Mouse (Mus musculus): ENCODE measurements at regions not wholly inside any gene's neighbourhood (a gene's known extent, or its start where the extent isn't known, plus 50 kb on each side); places are given as distances from the start of the nearest gene placed in this dataset.

DNA sequence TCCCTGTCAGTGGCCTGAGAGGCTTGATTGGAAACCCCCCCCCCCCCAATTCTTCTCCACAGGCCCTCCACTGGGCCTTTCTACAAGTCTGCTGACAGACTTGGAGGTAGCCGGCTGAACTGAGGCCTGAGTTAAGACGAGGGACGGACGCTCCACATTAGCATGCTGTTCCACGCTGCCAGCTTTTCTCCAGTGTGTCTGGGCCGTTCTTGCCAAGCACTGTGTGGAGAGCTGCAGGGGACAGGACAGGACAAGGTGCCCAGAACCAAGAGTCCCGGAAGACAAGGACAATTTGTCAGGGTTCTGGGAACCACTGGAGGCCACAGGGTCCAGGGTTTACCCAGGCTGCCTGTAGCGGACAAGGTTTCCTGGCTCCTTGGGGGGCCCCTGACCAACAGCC lies 261.9 kb downstream of the Bcor start:
- no peak for DNase-seq (ENCODE audit: low read depth in 2 of 2, low spot score in 2 of 2)

GRCm38 (mm10) chrX:11899051-11899450 lies 261.1 kb downstream of the Bcor start:
- DNase-seq (ENCODE audit: low read depth in 2 of 2, low spot score in 2 of 2): no peak

- DNase-seq (ENCODE audit: low read depth in 2 of 2, low spot score in 2 of 2): no peak
These were observed 260.2 kb downstream of the Bcor start for GRCm38 (mm10) chrX:11899914-11900313.

DNA sequence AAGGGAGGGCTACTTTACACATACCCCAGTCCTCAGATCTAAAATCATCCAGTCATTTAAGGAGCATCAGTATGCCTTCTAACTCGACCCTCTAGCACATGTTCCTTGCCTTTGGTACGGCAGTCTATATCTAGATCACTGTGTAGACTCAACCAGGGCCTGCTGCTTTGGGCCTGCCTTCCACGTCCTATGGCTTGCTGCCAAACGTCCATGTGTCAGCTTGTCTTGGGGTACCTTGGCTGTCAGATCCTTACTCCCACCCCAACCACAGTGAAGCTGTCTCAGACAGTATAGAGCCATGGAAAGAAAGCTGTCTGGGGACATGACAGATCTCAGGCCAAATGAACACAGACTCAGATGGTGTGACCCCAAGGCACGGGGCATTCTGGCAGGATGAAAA lies 258.4 kb downstream of the Bcor start:
- no peak for DNase-seq (ENCODE audit: low read depth in 2 of 2, low spot score in 2 of 2)

DNA sequence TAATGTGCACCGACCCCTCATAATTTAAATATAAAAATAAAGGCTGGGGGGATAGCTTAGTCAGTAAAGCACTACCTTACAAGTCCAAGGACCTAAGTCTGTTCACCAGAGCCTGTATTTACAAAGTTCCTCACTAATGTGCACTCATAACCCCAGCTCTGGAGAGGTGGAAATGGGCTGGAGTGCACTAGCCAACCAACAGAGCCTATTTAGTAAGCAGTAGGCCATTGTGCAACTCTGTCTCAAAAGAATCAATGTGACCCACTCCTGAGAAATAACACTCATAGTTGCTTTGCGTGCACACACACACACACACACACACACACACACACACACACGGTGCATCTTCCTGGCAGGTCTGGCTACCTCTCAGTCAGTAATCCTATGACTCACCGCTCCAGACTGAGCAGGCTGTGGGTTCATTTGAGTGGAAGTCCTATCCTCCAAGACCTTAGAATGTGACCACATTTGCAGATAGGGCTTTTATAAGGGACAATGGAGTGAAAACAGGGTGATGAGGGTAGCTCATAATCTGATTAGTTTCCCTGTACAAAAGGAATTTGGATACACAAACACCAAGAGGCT lies 256.9 kb downstream of the Bcor start:
- DNase-seq (ENCODE audit: low read depth in 2 of 2, low spot score in 2 of 2): no peak

DNA sequence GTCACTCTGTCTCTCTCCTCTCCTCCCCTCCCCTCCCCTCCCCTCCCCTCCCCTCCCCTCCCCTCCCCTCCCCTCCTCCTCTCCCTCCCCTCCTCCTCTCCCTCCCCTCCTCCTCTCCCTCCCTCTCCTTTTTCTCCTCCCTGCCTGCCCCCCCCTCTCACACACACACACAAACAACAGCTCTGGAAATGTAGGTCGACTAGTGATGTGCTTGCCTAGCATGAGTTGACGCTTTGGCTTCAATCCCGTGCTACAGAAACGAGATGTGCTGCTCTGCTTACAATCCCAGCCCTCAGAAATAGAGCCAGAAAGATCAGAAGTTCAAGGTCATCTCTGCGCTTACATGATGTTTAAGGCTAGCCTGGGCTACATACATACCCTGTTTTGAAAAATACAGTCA lies 254.9 kb downstream of the Bcor start:
- no peak for DNase-seq (ENCODE audit: low read depth in 2 of 2, low spot score in 2 of 2)

GRCm38 (mm10) chrX:11907167-11907566 lies 253.0 kb downstream of the Bcor start:
- no peak for DNase-seq (ENCODE audit: low read depth in 2 of 2, low spot score in 2 of 2)

GRCm38 (mm10) chrX:11915984-11916383 lies 244.2 kb downstream of the Bcor start:
- DNase-seq (ENCODE audit: low read depth in 2 of 2, low spot score in 2 of 2): no peak

GRCm38 (mm10) chrX:11920231-11920630 lies 239.9 kb downstream of the Bcor start:
- DNase-seq (ENCODE audit: low read depth in 2 of 2, low spot score in 2 of 2): no peak

- DNase-seq (ENCODE audit: low read depth in 2 of 2, low spot score in 2 of 2): no peak
These were observed 235.4 kb downstream of the Bcor start for GRCm38 (mm10) chrX:11924639-11925302.

- no peak for DNase-seq (ENCODE audit: low read depth in 2 of 2, low spot score in 2 of 2)
These were observed 233.2 kb downstream of the Bcor start for GRCm38 (mm10) chrX:11926868-11927535.

- DNase-seq (ENCODE audit: low read depth in 2 of 2, low spot score in 2 of 2): no peak
These were observed 230.7 kb downstream of the Bcor start for GRCm38 (mm10) chrX:11929448-11929847.

DNA sequence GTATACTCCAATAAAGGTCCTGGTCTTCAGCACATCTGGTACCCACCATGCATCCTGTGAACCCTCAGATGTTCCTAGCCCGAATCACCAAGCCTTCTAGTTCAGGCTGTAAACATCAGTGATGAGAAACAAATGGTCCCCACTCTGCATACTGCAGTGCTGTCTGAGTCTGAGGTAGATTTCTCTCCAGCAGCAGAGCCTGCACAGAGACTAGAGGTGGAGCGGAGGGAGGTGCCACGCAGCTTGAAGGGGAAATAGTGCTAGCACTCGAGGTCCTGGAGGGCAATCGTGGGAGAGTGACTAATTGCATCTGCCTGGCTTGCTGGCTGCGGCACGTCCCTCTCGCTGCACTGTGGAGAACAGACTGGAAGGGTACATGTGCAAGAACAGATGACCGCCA lies 228.7 kb downstream of the Bcor start:
- no peak for DNase-seq (ENCODE audit: low read depth in 2 of 2, low spot score in 2 of 2)

GRCm38 (mm10) chrX:11935337-11935736 lies 224.8 kb downstream of the Bcor start:
- DNase-seq (ENCODE audit: low read depth in 2 of 2, low spot score in 2 of 2): no peak

DNA sequence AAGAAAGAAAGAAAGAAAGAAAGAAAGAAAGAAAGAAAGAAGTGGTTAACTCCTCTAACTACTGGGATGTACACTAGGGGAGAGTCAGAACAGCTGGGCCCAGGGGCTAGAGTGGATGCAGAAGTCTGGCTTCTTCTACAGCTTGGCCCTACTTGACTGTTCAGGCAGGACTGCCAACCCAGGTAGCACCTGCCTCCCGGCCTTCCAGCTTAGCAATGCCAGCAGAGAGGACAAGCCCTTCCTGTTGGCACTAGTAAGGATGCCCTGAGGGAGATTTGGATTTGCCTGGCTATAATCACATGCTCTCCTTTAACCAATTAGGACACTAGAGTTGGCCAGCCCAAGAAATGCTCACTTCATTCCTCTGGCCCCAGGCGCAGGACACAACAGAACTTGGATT lies 219.9 kb downstream of the Bcor start:
- DNase-seq (ENCODE audit: low read depth in 2 of 2, low spot score in 2 of 2): no peak

DNA sequence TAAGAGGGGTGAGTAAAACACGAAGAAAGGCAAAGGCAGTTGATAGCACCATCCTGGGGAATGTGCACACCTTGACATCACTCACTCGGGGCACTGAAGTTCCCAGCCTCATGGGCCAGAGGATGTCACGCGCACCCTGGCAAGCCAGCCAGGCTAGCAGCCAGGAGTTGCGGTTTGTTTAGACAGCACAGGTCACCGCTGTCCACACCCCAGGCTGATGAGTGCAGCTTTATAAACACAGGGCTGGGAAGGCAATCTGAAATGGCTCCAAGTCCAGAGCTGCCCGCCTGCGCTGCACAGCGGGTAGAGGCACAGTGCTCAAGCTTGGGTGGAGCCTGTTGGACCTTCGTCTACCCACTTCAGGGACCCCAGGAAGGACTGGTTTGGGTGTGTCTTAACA lies 216.8 kb downstream of the Bcor start:
- no peak for DNase-seq (ENCODE audit: low read depth in 2 of 2, low spot score in 2 of 2)

GRCm38 (mm10) chrX:11944574-11944973 lies 215.6 kb downstream of the Bcor start:
- DNase-seq (ENCODE audit: low read depth in 2 of 2, low spot score in 2 of 2): no peak

DNA sequence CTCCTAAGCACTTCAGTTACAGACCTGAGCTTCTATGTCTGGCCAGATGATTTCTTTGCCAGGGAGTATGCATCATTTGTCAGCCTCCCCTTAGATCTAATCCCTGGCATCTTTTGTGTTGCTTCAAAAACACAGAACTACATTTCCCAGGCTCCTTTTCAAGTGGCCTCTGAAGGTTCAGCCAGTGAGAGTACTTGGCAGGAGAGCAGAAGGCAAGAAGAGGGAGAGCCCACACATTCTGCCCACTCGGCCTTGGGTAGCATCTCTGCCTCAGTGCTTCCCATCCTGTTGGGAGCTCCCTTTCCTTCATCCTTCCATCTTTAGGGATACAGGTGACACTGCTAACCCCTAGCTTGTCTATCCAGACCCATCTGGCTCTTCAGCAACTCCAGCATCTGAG lies 214.9 kb downstream of the Bcor start:
- no peak for DNase-seq (ENCODE audit: low read depth in 2 of 2, low spot score in 2 of 2)

DNA sequence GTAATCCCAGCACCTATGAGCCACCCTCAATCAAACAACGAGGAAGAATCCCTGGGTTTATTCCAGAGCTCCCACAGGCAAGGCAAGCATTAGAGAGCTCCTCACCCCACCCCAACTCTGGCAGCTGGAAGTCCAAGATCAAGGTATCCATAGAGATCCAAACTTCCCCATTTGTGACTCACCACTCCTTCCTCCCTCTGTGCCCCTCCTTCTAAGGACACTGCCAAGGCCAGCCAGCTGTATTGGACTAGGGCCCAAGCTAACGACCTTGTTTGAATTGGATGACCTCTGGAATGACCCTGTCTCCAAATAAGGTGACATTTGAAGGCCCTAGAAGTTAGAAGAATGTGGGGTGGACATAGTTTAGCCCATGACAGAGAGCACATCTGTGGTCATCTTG lies 208.0 kb downstream of the Bcor start:
- DNase-seq (ENCODE audit: low read depth in 2 of 2, low spot score in 2 of 2): no peak

DNA sequence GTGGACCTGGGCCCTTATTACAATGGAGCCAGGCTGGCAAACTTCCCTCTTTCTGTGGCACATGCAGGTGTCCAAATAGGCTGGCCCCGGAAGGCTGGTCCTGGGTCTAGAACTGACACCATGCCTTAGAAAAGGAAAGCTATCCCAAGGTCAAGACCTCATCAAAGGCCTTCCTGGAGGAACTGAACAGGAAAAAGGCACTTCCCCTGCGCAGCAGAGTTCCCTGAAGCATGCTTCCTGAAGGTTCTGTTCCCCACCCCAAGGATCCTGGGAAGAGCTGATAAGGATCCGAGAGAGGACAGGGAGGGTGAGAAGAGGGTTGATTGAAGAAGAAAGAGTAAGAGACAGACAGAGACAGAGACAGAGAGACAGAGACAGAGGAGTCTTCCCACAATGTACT lies 204.0 kb downstream of the Bcor start:
- DNase-seq (ENCODE audit: low read depth in 2 of 2, low spot score in 2 of 2): no peak

DNA sequence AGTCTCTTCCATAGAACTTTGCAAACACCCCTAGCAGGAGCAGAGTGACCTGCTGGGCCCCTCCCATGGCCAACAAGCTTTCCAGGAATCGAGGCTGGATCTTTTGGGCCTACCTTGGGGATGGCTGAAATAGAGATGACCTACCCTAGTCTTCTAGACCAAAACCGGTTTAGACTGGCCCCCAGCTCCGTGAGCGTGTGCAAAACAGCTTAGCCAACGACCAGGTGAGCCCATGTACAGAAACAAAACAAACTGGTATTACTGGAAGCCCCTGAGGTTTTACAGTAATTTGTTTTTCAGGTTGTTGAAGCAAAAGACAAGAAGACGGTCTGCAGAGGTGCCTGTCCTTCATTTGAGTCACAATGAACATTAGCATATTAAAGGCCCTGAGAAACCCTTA lies 203.1 kb downstream of the Bcor start:
- DNase-seq (ENCODE audit: low read depth in 2 of 2, low spot score in 2 of 2): no peak

DNA sequence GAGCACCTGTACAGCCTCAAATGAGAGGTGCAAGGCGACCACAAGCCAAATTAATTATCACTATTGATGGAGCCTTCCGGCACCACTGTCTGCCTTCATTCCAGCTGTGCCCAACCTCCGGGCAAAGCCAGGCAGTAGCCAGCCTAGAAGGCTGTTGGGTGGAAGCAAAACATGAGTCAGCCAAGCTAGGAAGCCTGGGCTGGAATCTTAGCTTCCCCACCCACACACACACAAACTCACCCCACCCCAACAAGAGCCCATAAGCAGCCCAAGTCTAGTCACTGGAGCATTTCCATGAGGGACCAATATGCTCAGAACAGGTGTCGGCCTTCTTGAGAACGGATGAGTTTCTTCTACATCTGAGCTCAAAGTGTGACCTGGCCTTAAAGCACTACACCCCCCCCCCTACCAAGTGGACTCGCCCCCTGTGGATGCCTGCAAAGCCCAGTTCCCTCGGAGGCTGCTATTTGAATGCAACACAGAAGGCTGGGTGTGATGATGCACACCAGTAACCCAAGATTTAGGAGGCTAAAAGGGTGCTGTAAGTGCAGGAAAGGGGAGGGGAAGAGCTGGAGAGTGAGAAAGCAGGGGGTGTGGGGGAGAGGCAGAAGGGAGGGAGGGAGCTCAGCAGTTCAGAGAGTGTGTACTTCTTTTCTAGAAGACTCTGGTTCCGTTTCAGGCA lies 200.1 kb downstream of the Bcor start:
- DNase-seq (ENCODE audit: low read depth in 2 of 2, low spot score in 2 of 2): no peak

Measured in CD8-positive naive resting alpha-beta T cell, adult 2 months (primary cell).